9 mouse cellular contexts compared by ENCODE assay signal in genomic region chr6:119129664-119130063, GRCm38 (mm10). TPM values are rescaled to one million over a fixed set of nuclear protein-coding genes. Genes with fewer than 3 reads are reported as not detected.
DNase-seq lines count a peak whose midpoint lies in the region; ATAC-seq and TF ChIP-seq lines count a peak whose summit lies in the region.
"Had no signal": no experiment of that assay in that cellular context is flagged by ENCODE, and none has a peak within 500 bp of the region (broad histone marks: within the 10 kb centered on the region; RNA-seq: fewer than 3 reads in every experiment).

No protein-coding gene starts in this region.

- TF ChIP-seq EP300 in liver, postnatal 0 days (IDR thresholded peaks at IDR 0.05; ENCODE audit: low read depth), result no peak

- H3K27ac ChIP-seq in kidney, embryonic 16.5 days (ENCODE audit: low read length), result no peak overlapping the region
- H3K27ac ChIP-seq in liver, postnatal 0 days (ENCODE audit: low read depth), result no peak overlapping the region
- no peak overlapping the region for H3K27ac ChIP-seq in thymus, adult 2 months (ENCODE audit: control insufficient read depth, insufficient read depth, low read length)
- H3K27ac ChIP-seq: stomach, embryonic 15.5 days had no signal

- no peak overlapping the region for H3K4me3 ChIP-seq in kidney, embryonic 16.5 days (ENCODE audit: low read length)
- H3K4me3 ChIP-seq in liver, postnatal 0 days (ENCODE audit: low read depth, low read length), result no peak overlapping the region
- H3K4me3 ChIP-seq in thymus, adult 2 months (ENCODE audit: control insufficient read depth, insufficient read depth, low read length), result no peak overlapping the region
- H3K4me3 ChIP-seq: erythroblast, embryonic 14.5 days; stomach, embryonic 15.5 days had no signal

- H3K4me2 ChIP-seq in kidney, embryonic 16.5 days (replicated peaks; ENCODE audit: low read depth, low read length), result no peak overlapping the region
- no peak overlapping the region for H3K4me2 ChIP-seq in liver, postnatal 0 days (ENCODE audit: low read depth, low read length)
- H3K4me2 ChIP-seq: stomach, embryonic 15.5 days had no signal

- ATAC-seq in kidney, embryonic 16.5 days (ENCODE audit: low FRiP score, low TSS enrichment), result no peak
- no peak for ATAC-seq in liver, postnatal 0 days

- no peak overlapping the region for H3K9ac ChIP-seq in kidney, embryonic 16.5 days (replicated peaks; ENCODE audit: low read length)
- no peak overlapping the region for H3K9ac ChIP-seq in liver, postnatal 0 days (replicated peaks)
- H3K9ac ChIP-seq: stomach, embryonic 15.5 days had no signal

- peak; percentile 57 for DNase-seq in kidney, adult 18-20 months
- peak; percentile 31 for DNase-seq in CD4-positive helper T cell, adult 2 months (ENCODE audit: low read depth, low spot score)
- DNase-seq in MEL-GATA-1-ER (ENCODE audit: extremely low read depth, low read depth), result peak; percentile 9
- peak; percentile 35 for DNase-seq in embryo, embryonic 10.5 days (ENCODE audit: low spot score)
- peak; percentile 73 for DNase-seq in liver, postnatal 0 days
- peak; percentile 73 for DNase-seq in thymus, adult 2 months

- TF ChIP-seq POLR2A in thymus, adult 2 months (IDR thresholded peaks at IDR 0.05; ENCODE audit: control insufficient read depth, extremely low read depth, insufficient read depth, low read length, poor library complexity), result no peak

- H3K27me3 ChIP-seq in kidney, embryonic 16.5 days (ENCODE audit: insufficient read depth, low read length), result no peaks in the 10 kb centered on the region
- H3K27me3 ChIP-seq in liver, postnatal 0 days (ENCODE audit: insufficient read depth, low read length), result no peaks in the 10 kb centered on the region
- no peaks in the 10 kb centered on the region for H3K27me3 ChIP-seq in thymus, adult 2 months (ENCODE audit: control insufficient read depth, insufficient read depth, low read length)
- H3K27me3 ChIP-seq: stomach, embryonic 15.5 days had no signal

- peak; percentile 77 for TF ChIP-seq CTCF in liver, postnatal 0 days (IDR thresholded peaks at IDR 0.05; ENCODE audit: low read depth)
- TF ChIP-seq CTCF in thymus, adult 2 months (IDR thresholded peaks at IDR 0.05; ENCODE audit: borderline replicate concordance, control insufficient read depth, extremely low read depth, insufficient read depth, low read length, poor library complexity), result peak; percentile 58; the same call in 1 of the 2 replicates

- WGBS in kidney, embryonic 16.5 days, result 82% methylated on average over 5 of the region's 5 CpGs
- WGBS in liver, postnatal 0 days (ENCODE audit: insufficient replicate concordance), result 58% methylated on average over 5 of the region's 5 CpGs
- WGBS in thymus, adult 2 months, result 74% methylated on average over 5 of the region's 5 CpGs

- no peaks in the 10 kb centered on the region for H3K36me3 ChIP-seq in kidney, embryonic 16.5 days (ENCODE audit: insufficient read depth, low read length)
- no peaks in the 10 kb centered on the region for H3K36me3 ChIP-seq in liver, postnatal 0 days (replicated peaks; ENCODE audit: insufficient read depth, low read length)
- no peaks in the 10 kb centered on the region for H3K36me3 ChIP-seq in thymus, adult 2 months (ENCODE audit: control insufficient read depth, insufficient read depth, low read length)
- H3K36me3 ChIP-seq: stomach, embryonic 15.5 days had no signal

- H3K4me1 ChIP-seq in kidney, embryonic 16.5 days (ENCODE audit: insufficient read depth, low read length), result no peaks in the 10 kb centered on the region
- no peaks in the 10 kb centered on the region for H3K4me1 ChIP-seq in liver, postnatal 0 days (ENCODE audit: insufficient read depth)
- no peaks in the 10 kb centered on the region for H3K4me1 ChIP-seq in thymus, adult 2 months (replicated peaks; ENCODE audit: control insufficient read depth, insufficient read depth, low read length)
- H3K4me1 ChIP-seq: stomach, embryonic 15.5 days had no signal

- no peaks in the 10 kb centered on the region for H3K9me3 ChIP-seq in kidney, embryonic 16.5 days (ENCODE audit: low read length)
- H3K9me3 ChIP-seq in liver, postnatal 0 days (ENCODE audit: low read length), result no peaks in the 10 kb centered on the region
- H3K9me3 ChIP-seq: stomach, embryonic 15.5 days had no signal

RNA-seq across cellular contexts. Expression of gene Dcp1b, which starts 45.4 kb away (rescaled TPM):
- polyA plus RNA-seq in kidney, embryonic 16.5 days (2015; fragmentation: Nextera tagmentation; extraction: Ambion mirVana), result 8.8 and 9.5 TPM in 2 replicates
- polyA plus RNA-seq in liver, postnatal 0 days (2015; fragmentation: Nextera tagmentation; extraction: Ambion mirVana), result 4.1 and 4.5 TPM in 2 replicates
- 44.2 and 48.7 TPM in 2 replicates for polyA plus RNA-seq in thymus, adult 2 months (2012; rRNA removed)

Comparison
In these comparisons a context has a peak if more than half of its experiments do, and no peak if none do; other contexts are left out.
1. DNase-seq: peak in every context shown above with its lines; median percentile 73 in liver, postnatal 0 days; 73 in thymus, adult 2 months; 57 in kidney, adult 18-20 months; 35 in embryo, embryonic 10.5 days; 31 in CD4-positive helper T cell, adult 2 months; 9 in MEL-GATA-1-ER.